Mouse (Mus musculus): ENCODE results near the gene Ccdc7b. TPM values are rescaled to one million over a fixed set of nuclear protein-coding genes. Genes with fewer than 3 reads are reported as not detected.

Gene Ccdc7b
- polyA plus RNA-seq (2014; fragmentation: Illumina TruSeq; extraction: RNeasy Lipid Tissue Mini Kit (QIAGEN cat#74804); ENCODE audit: low read depth, low replicate concordance) = 3.8 TPM

DNA sequence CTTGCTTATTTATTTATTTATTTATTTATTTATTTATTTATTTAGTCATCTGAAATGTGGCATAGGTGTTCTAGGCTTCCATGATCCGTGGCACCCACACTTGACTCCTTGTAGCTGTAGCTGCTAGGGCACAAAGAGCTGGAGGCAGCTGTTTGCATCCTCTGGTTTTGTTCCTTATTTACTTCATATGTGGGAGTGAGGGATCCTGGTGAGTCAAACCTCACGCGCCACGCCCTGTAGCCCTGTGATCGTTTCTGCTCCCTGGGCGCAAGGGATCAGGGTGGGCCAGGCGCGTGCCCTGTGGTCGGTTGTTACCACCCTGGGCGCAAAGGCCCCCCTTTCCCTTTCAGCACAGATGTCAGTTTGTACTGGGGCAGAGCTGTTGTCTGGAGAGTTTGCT is at the start of gene Ccdc7b:
Gene Ccdc7b (plus strand): TSS at position 301 of the 400 bp plus-strand sequence.

DNA sequence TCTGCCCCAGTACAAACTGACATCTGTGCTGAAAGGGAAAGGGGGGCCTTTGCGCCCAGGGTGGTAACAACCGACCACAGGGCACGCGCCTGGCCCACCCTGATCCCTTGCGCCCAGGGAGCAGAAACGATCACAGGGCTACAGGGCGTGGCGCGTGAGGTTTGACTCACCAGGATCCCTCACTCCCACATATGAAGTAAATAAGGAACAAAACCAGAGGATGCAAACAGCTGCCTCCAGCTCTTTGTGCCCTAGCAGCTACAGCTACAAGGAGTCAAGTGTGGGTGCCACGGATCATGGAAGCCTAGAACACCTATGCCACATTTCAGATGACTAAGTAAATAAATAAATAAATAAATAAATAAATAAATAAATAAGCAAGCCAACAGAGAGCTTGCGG is 1.5 kb upstream of the Ccdc7b start, which contains the start of gene Ccdc7a:
Gene Ccdc7a (minus strand): TSS at position 101 of the 400 bp plus-strand sequence.

DNA sequence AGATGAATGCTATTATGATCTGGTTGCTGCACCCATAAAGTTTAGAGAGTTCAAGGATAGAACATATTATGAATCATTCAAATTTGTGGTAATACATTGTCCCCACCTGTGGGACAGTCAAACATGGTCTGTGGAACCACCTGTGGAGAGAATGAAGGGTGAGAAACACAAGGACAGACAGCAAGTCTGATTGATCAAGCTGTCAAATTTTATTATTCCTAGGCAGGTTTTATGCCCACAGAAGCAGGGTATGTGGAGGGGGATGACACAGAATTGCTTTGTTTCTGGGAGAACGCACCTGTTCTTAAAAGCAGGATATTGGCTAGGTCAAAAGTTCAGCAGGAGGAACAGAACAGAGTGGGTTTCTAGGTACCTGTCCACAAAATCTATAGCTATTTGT is 64.6 kb downstream of the Ccdc7b start, which contains the start of gene Gm10999:
Gene Gm10999 (minus strand): TSS at position 101 of the 400 bp plus-strand sequence.

Other genes with a start within 250 kb of the Ccdc7b start
- gene Ccdc7a, start 1.6 kb upstream of the Ccdc7b start, polyA plus RNA-seq (2014; fragmentation: Illumina TruSeq; extraction: RNeasy Lipid Tissue Mini Kit (QIAGEN cat#74804); ENCODE audit: low read depth, low replicate concordance) = 1.9 TPM
- gene Gm10999, start 64.5 kb downstream of the Ccdc7b start, polyA plus RNA-seq (2014; fragmentation: Illumina TruSeq; extraction: RNeasy Lipid Tissue Mini Kit (QIAGEN cat#74804); ENCODE audit: low read depth, low replicate concordance) = not detected
- 16.9 TPM for gene 2610044O15Rik8, start 167.3 kb downstream of the Ccdc7b start, polyA plus RNA-seq (2014; fragmentation: Illumina TruSeq; extraction: RNeasy Lipid Tissue Mini Kit (QIAGEN cat#74804); ENCODE audit: low read depth, low replicate concordance)